Mouse (Mus musculus) heart, postnatal 25 days (tissue): ENCODE measurements around the gene Polr2h. TPM values are rescaled to one million over a fixed set of nuclear protein-coding genes. Genes with fewer than 3 reads are reported as not detected.

Source experiments
- DNase-seq: peaks from one replicate; pipeline ENCODE4 v3.0.0; 2022; ENCODE audit warnings: low spot score
- intact Hi-C: fragments of 180-260 bp; cut with DNase I; formaldehyde crosslinking; loops from one replicate; pipeline ENCODE4 v1.15.1; 2025
- total RNA-seq, 2 experiments: library from RNA; stranded (reverse); gene quantifications; 2 replicates each; pipeline ENCODE4 v1.2.3; 2021

Gene Polr2h
- total RNA-seq, 2 experiments from 2014 or later, result 9.0 to 10.5 TPM

- peak; percentile 67 for DNase-seq
- intact Hi-C loops, result loop anchor here (2.0 to 5.0 kb wide), 2 partner anchors 15 to 179 kb away; partner anchors contain the start of gene Ap2m1
These were observed 1.3 kb upstream of the Polr2h start for GRCm38 (mm10) chr16:20715976-20716840.

- DNase-seq, result no peak
- intact Hi-C loops, result loop anchor here (2.0 to 5.0 kb wide), 2 partner anchors 16 to 180 kb away; partner anchors contain the start of gene Ap2m1
These were observed 654 bp upstream of the Polr2h start for GRCm38 (mm10) chr16:20716841-20717180.

GRCm38 (mm10) chr16:20717978-20718670 lies 659 bp downstream of the Polr2h start:
- intact Hi-C loops, result loop anchor here (2.0 to 5.0 kb wide), 2 partner anchors 17 to 181 kb away; partner anchors contain the start of gene Ap2m1
- no peak for DNase-seq

- no peak for DNase-seq
- intact Hi-C loops, result no loop called here
These were observed 4.3 kb downstream of the Polr2h start for GRCm38 (mm10) chr16:20721808-20722207.

DNA sequence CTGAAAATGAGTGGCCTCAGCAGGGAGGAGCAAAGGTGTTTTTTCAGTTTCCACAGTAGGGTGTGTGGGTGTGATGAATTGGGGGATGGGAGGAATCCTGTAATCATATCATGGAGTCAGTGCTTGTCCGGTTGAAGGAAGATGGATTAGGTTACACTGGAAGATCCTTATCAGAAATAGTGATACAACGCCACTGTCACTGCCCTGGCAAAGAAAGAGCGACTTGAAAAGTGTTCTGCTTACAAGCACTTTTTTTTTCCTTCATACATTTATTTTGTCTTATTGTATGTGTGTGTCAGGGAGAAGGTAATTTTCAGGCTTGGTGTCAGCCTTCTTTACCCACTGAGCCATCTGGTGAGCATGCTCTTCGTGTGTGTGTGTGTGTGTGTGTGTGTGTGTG lies 5.3 kb downstream of the Polr2h start:
- intact Hi-C loops, result no loop called here
- DNase-seq, result no peak

DNA sequence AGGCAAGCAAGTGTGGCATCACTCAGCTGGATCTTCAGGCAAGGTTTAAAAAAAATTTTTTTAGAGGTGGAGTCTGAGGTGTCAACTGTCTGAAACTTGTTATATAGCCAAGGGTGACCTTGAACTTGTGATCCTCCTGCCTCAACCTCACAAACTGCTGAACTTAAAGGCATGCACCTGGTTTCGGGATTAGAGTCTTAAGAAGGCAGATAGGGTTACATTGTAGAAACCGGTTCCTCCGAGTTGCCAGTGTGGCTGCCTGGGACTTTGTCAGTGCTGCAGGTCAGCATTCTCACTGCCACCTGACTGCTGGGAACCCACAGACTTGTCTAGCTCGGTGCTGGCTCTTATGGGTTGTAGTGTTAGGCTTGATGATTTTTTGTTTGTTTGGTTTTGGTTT lies 5.8 kb downstream of the Polr2h start:
- no peak for DNase-seq
- intact Hi-C loops, result no loop called here

GRCm38 (mm10) chr16:20724338-20724748 lies 6.9 kb downstream of the Polr2h start:
- intact Hi-C loops, result loop anchor here (2.0 kb wide), 2 partner anchors 36 to 468 kb away; no protein-coding TSS in a partner anchor
- no peak for DNase-seq

- intact Hi-C loops, result loop anchor here (2.0 kb wide), 2 partner anchors 35 to 467 kb away; no protein-coding TSS in a partner anchor
- no peak for DNase-seq
These were observed 7.9 kb downstream of the Polr2h start for GRCm38 (mm10) chr16:20725321-20725720.

GRCm38 (mm10) chr16:20725750-20726149 lies 8.3 kb downstream of the Polr2h start:
- no peak for DNase-seq
- intact Hi-C loops, result loop anchor here (2.0 kb wide), 2 partner anchors 35 to 467 kb away; no protein-coding TSS in a partner anchor

DNA sequence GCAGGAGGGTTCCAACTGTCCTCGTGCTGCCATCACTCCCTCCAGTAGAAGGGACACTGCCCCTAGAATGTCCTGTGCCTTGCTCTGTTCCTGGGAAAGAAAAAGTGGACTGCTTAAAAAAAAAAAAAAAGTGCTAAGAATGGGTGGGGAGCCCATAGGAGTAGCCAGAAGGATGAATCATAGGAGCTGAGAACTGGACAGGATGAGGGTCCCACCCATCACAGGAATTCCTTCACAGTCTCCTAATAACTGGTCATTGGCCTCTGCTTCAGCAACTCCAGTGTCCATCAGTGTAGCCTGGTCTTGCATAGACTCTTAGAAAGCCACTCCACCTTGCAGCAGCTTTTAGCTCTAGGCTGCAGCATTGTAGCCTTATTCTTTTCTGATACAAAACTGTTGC lies 8.9 kb downstream of the Polr2h start:
- intact Hi-C loops, result no loop called here
- no peak for DNase-seq

- intact Hi-C loops, result no loop called here
- no peak for DNase-seq
These were observed 12.8 kb downstream of the Polr2h start for GRCm38 (mm10) chr16:20730293-20730711.

- no peak for DNase-seq
- intact Hi-C loops, result no loop called here
These were observed 14.2 kb downstream of the Polr2h start for GRCm38 (mm10) chr16:20731688-20732087.

GRCm38 (mm10) chr16:20732251-20732924 lies 14.9 kb downstream of the Polr2h start:
- DNase-seq, result no peak
- intact Hi-C loops, result no loop called here

DNA sequence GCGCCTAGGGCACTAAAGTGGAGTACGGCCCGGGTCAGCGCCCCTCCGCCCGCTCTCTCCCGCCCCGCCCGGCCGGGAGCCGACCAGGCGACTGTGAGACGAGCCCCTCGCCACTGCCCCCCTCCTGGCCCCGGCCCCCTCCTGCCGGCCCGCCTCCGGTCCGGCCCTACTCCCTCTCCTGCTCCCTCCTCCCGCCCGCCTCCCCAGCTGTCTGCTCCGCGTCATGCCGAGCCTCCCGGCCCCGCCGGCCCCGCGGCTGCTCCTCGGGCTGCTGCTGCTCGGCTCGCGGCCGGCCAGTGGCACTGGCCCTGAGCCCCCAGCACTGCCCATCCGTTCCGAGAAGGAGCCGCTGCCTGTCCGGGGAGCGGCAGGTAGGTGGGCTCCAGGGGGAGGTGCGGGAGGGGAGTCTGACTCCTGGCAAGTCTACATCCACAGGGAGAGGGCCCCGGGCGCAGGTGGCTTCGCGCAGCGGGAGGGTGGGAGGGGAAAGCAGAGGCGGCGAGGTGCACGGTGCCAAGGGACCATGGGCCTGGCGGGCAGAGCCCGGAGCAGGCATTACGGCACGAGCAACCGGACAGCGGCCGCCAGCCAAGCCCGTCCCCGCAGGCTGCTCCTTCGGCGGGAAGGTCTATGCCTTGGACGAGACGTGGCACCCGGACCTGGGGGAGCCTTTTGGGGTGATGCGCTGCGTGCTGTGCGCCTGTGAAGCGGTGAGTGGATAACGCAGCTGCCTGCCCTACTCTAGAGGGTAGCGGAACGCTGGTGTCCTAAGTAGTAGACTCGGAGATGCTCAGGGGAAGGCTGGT lies 15.7 kb downstream of the Polr2h start, which contains the start of gene Chrd:
TSS of gene Chrd (plus strand) at position 203 of the 806 bp plus-strand sequence.
- intact Hi-C loops, result no loop called here
- peak; percentile 52 for DNase-seq

GRCm38 (mm10) chr16:20733731-20734730 lies 16.6 kb downstream of the Polr2h start, which contains the start of gene Thpo:
Gene Thpo (minus strand): TSS chr16:20734511.
- no peak for DNase-seq
- intact Hi-C loops, result no loop called here

GRCm38 (mm10) chr16:20735651-20736050 lies 18.2 kb downstream of the Polr2h start:
- intact Hi-C loops, result no loop called here
- DNase-seq, result no peak

DNA sequence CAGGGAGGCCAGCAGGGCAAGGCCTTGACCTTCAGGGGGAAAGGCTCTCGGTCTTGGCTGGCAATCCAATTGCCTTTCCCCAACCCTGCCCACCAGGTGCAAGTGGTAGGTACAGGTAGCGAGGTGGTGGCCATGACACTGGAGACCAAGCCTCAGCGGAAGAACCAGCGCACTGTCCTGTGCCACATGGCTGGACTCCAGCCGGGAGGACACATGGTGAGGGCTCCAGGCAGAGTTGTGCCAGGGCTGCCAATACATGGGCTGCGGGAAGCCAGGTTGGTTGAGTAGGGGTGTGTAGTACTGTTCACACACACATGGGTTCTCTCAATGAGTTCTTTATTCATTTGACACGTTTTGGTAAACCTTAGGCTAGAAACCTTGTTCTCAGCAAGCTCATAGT lies 18.7 kb downstream of the Polr2h start:
- intact Hi-C loops, result no loop called here
- DNase-seq, result no peak

- intact Hi-C loops, result no loop called here
- DNase-seq, result no peak
These were observed 19.4 kb downstream of the Polr2h start for GRCm38 (mm10) chr16:20736823-20737222.
